Mouse (Mus musculus) B cell, adult (primary cell): ENCODE results near the gene Eml3. TPM values are rescaled to one million over a fixed set of nuclear protein-coding genes. Genes with fewer than 3 reads are reported as not detected.

Experiments used
- total RNA-seq: library from RNA; stranded (reverse); gene quantifications from 4 replicates; pipeline ENCODE4 v1.2.4, GENCODE M21; 2023; ENCODE audit not compliant: inconsistent age

The Eml3 gene
- total RNA-seq: 81.6 to 99.9 TPM (median 83.4 TPM) in 4 replicates

GRCm38 (mm10) chr19:8929224-8930088 is at the start of gene Eml3, which contains the start of gene Rom1:
Eml3 (plus strand) TSS chr19:8929552.
Rom1 (minus strand) TSS chr19:8929356.

GRCm38 (mm10) chr19:8880311-8881033 is 48.9 kb upstream of the Eml3 start, which contains the start of gene Uqcc3:
Uqcc3 (minus strand) TSS chr19:8880923.

GRCm38 (mm10) chr19:8883616-8884015 is 45.7 kb upstream of the Eml3 start, which contains the start of the genes Lbhd1 and Gm49403:
Lbhd1 (plus strand) TSS chr19:8883732.
Gm49403 (plus strand) TSS chr19:8883930.

GRCm38 (mm10) chr19:8888511-8889385 is 40.6 kb upstream of the Eml3 start, which contains the start of the genes 1810009A15Rik and Gm49416:
1810009A15Rik (plus strand) TSS chr19:8888853.
Gm49416 (plus strand) TSS chr19:8888926.

GRCm38 (mm10) chr19:8892829-8893766 is 36.3 kb upstream of the Eml3 start, which contains the start of gene Ints5:
Ints5 (plus strand) TSS chr19:8893005.

GRCm38 (mm10) chr19:8897865-8898495 is 31.4 kb upstream of the Eml3 start, which contains the start of gene Ganab:
Ganab (plus strand) TSS chr19:8898071.

GRCm38 (mm10) chr19:8920073-8920736 is 9.1 kb upstream of the Eml3 start, which contains the start of gene B3gat3:
B3gat3 (plus strand) TSS chr19:8920374.

GRCm38 (mm10) chr19:8941515-8942217 is 12.3 kb downstream of the Eml3 start, which contains the start of gene Mta2:
Mta2 (plus strand) TSS chr19:8941875.

GRCm38 (mm10) chr19:8953135-8954039 is 24.0 kb downstream of the Eml3 start, which contains the start of gene Tut1:
Tut1 (plus strand) TSS chr19:8953847.

GRCm38 (mm10) chr19:8966590-8967372 is 37.4 kb downstream of the Eml3 start, which contains the start of gene Eef1g:
Eef1g (plus strand) TSS chr19:8967041.

GRCm38 (mm10) chr19:8989066-8989566 is 59.8 kb downstream of the Eml3 start, which contains the start of gene Ahnak:
Ahnak (plus strand) TSS chr19:8989284.

Other genes with a start within 250 kb of the Eml3 start
- gene Slc3a2, start 206.2 kb upstream of the Eml3 start, total RNA-seq: 215 to 230 TPM (median 221 TPM) in 4 replicates
- gene Wdr74, start 193.7 kb upstream of the Eml3 start, total RNA-seq: 66.4 to 86.6 TPM (median 70.6 TPM) in 4 replicates
- 4.2 to 4.8 TPM (median 4.5 TPM) in 4 replicates for gene 1700092M07Rik, start 188.8 kb upstream of the Eml3 start, total RNA-seq
- gene Stx5a, start 188.1 kb upstream of the Eml3 start, total RNA-seq: 209 to 258 TPM (median 241 TPM) in 4 replicates
- 374 to 413 TPM (median 398 TPM) in 4 replicates for gene Nxf1, start 172.5 kb upstream of the Eml3 start, total RNA-seq
- gene Tmem223, start 158.6 kb upstream of the Eml3 start, total RNA-seq: 28.8 to 38.3 TPM (median 33.5 TPM) in 4 replicates
- gene Tmem179b, start 155.1 kb upstream of the Eml3 start, total RNA-seq: 70.3 to 85.2 TPM (median 76.3 TPM) in 4 replicates
- gene Taf6l, start 143.1 kb upstream of the Eml3 start, total RNA-seq: 18.7 to 25.0 TPM (median 24.5 TPM) in 4 replicates
- gene Polr2g, start 131.0 kb upstream of the Eml3 start, total RNA-seq: 59.9 to 73.9 TPM (median 64.1 TPM) in 4 replicates
- 1.1 to 2.0 TPM (median 1.6 TPM) in 4 replicates for gene Zbtb3, start 127.0 kb upstream of the Eml3 start, total RNA-seq
- 29.7 to 34.2 TPM (median 31.8 TPM) in 4 replicates for gene Ttc9c, start 110.2 kb upstream of the Eml3 start, total RNA-seq
- 114 to 120 TPM (median 118 TPM) in 4 replicates for gene Hnrnpul2, start 109.5 kb upstream of the Eml3 start, total RNA-seq
- gene AC129217.1, start 99.8 kb upstream of the Eml3 start, total RNA-seq: 9.1 to 16.6 TPM (median 9.7 TPM) in 4 replicates
- 46.7 to 50.3 TPM (median 48.0 TPM) in 4 replicates for gene Bscl2, start 92.1 kb upstream of the Eml3 start, total RNA-seq
- gene Gng3, start 90.4 kb upstream of the Eml3 start, total RNA-seq: not detected in 4 replicates
- gene Lrrn4cl, start 78.8 kb upstream of the Eml3 start, total RNA-seq: 0.54 to 0.93 TPM (median 0.74 TPM) in 4 replicates
- 131 to 153 TPM (median 146 TPM) in 4 replicates for gene Ubxn1, start 58.1 kb upstream of the Eml3 start, total RNA-seq
- gene Uqcc3, start 48.6 kb upstream of the Eml3 start, total RNA-seq: 20.4 to 22.0 TPM (median 20.8 TPM) in 4 replicates
- 5.8 to 25.1 TPM (median 14.5 TPM) in 4 replicates for gene Lbhd1, start 45.8 kb upstream of the Eml3 start, total RNA-seq
- not detected in 4 replicates for gene Gm49403, start 45.6 kb upstream of the Eml3 start, total RNA-seq
- 37.3 to 46.2 TPM (median 41.3 TPM) in 4 replicates for gene 1810009A15Rik, start 40.7 kb upstream of the Eml3 start, total RNA-seq
- gene Gm49416, start 40.6 kb upstream of the Eml3 start, total RNA-seq: 3.4 to 6.4 TPM in 2 of 4 replicates, not detected in the others
- gene Ints5, start 36.5 kb upstream of the Eml3 start, total RNA-seq: 17.3 to 21.1 TPM (median 20.2 TPM) in 4 replicates
- gene Ganab, start 31.5 kb upstream of the Eml3 start, total RNA-seq: 154 to 162 TPM (median 156 TPM) in 4 replicates
- 64.7 to 70.7 TPM (median 65.6 TPM) in 4 replicates for gene B3gat3, start 9.2 kb upstream of the Eml3 start, total RNA-seq
- 3.7 to 4.9 TPM (median 4.3 TPM) in 4 replicates for gene Rom1, start 196 bp upstream of the Eml3 start, total RNA-seq
- gene Mta2, start 12.3 kb downstream of the Eml3 start, total RNA-seq: 194 to 213 TPM (median 202 TPM) in 4 replicates
- gene Tut1, start 24.3 kb downstream of the Eml3 start, total RNA-seq: 41.4 to 46.3 TPM (median 43.1 TPM) in 4 replicates
- 498 to 534 TPM (median 511 TPM) in 4 replicates for gene Eef1g, start 37.5 kb downstream of the Eml3 start, total RNA-seq
- gene Ahnak, start 59.7 kb downstream of the Eml3 start, total RNA-seq: 110 to 155 TPM (median 141 TPM) in 4 replicates
- gene Scgb1a1, start 158.4 kb downstream of the Eml3 start, total RNA-seq: not detected in 4 replicates
- gene Asrgl1, start 206.1 kb downstream of the Eml3 start, total RNA-seq: 22.6 to 36.7 TPM (median 30.9 TPM) in 4 replicates